ENCODE assay signal across 27 mouse cellular contexts in genomic region chr8:91448667-91449329, GRCm38 (mm10).
DNase-seq lines count a peak whose midpoint lies in the region; ATAC-seq and TF ChIP-seq lines count a peak whose summit lies in the region.
"Had no signal": no experiment of that assay in that cellular context is flagged by ENCODE, and none has a peak within 500 bp of the region (broad histone marks: within the 10 kb centered on the region; RNA-seq: fewer than 3 reads in every experiment).

No protein-coding gene starts in this region.

- peak; percentile 80 for DNase-seq in kidney, adult 2 months
- DNase-seq in kidney, adult 8-10 months, result peak; percentile 53 to 65
- peak; percentile 46 to 64 for DNase-seq in kidney, postnatal 36 days
- DNase-seq in gastrocnemius, postnatal 4 days (ENCODE audit: low spot score in 2 of 2), result no peak
- no peak for DNase-seq in layer of hippocampus, adult 8-10 months (ENCODE audit: low spot score in 2 of 2)
- no peak for DNase-seq in heart, postnatal 36 days
- DNase-seq: adrenal gland, postnatal 14 days; cerebellum, adult 11 months; cerebellum, adult 9-10 months; gastrocnemius, adult 2 months; gastrocnemius, postnatal 36 days; heart, postnatal 14 days; left cerebral cortex, postnatal 4 days; liver, postnatal 0 days; spleen, adult 18-20 months; thymus, adult 18-20 months; thymus, postnatal 25 days had no signal

- H3K4me3 ChIP-seq in kidney, adult 2 months (ENCODE audit: insufficient read depth, low read depth, low read length), result no peak overlapping the region
- H3K4me3 ChIP-seq in kidney, embryonic 14.5 days (ENCODE audit: low read length), result no peak overlapping the region
- no peak overlapping the region for H3K4me3 ChIP-seq in kidney, embryonic 16.5 days (ENCODE audit: low read length)
- H3K4me3 ChIP-seq: embryonic facial prominence, embryonic 13.5 days; forebrain, embryonic 10.5 days; forebrain, embryonic 15.5 days; gastrocnemius, adult 2 months; intestine, embryonic 15.5 days; liver, embryonic 12.5 days had no signal

- WGBS in kidney, adult 2 months, result 70% methylated on average over 7 of the region's 7 CpGs
- WGBS in kidney, embryonic 14.5 days, result 79% methylated on average over 7 of the region's 7 CpGs
- WGBS in kidney, embryonic 16.5 days, result 80% methylated on average over 7 of the region's 7 CpGs

- intact Hi-C loops in heart, postnatal 36 days (cut with DNase I), result no loop called here

- ATAC-seq in kidney, embryonic 14.5 days (ENCODE audit: low FRiP score, low TSS enrichment), result no peak
- peak; percentile 81 for ATAC-seq in kidney, embryonic 16.5 days (ENCODE audit: low FRiP score, low TSS enrichment)
- ATAC-seq: forebrain, embryonic 15.5 days; hindbrain, postnatal 0 days; intestine, embryonic 15.5 days; liver, embryonic 12.5 days; liver, postnatal 0 days; midbrain, embryonic 16.5 days; Patski had no signal

- H3K36me3 ChIP-seq in kidney, adult 2 months (ENCODE audit: control insufficient read depth, insufficient read depth, low read length), result no peaks in the 10 kb centered on the region
- no peaks in the 10 kb centered on the region for H3K36me3 ChIP-seq in kidney, embryonic 14.5 days (ENCODE audit: control insufficient read depth, insufficient read depth, low read length)
- no peaks in the 10 kb centered on the region for H3K36me3 ChIP-seq in kidney, embryonic 16.5 days (ENCODE audit: insufficient read depth, low read length)
- H3K36me3 ChIP-seq: embryonic facial prominence, embryonic 13.5 days; forebrain, embryonic 10.5 days; forebrain, embryonic 15.5 days; intestine, embryonic 15.5 days had no signal

- H3K4me2 ChIP-seq in kidney, embryonic 14.5 days (replicated peaks; ENCODE audit: low read depth, low read length), result no peak overlapping the region
- H3K4me2 ChIP-seq in kidney, embryonic 16.5 days (replicated peaks; ENCODE audit: low read depth, low read length), result no peak overlapping the region
- H3K4me2 ChIP-seq: embryonic facial prominence, embryonic 13.5 days; forebrain, embryonic 15.5 days; intestine, embryonic 15.5 days; liver, embryonic 12.5 days had no signal

- H3K4me1 ChIP-seq in kidney, adult 2 months (ENCODE audit: control insufficient read depth, insufficient read depth, low read length), result peaks cover 10% of the 10 kb centered on the region
- H3K4me1 ChIP-seq in kidney, embryonic 14.5 days (ENCODE audit: control insufficient read depth, insufficient read depth, low read length), result peaks cover 29% of the 10 kb centered on the region
- H3K4me1 ChIP-seq in kidney, embryonic 16.5 days (ENCODE audit: insufficient read depth, low read length), result peaks cover 31% of the 10 kb centered on the region
- H3K4me1 ChIP-seq: forebrain, embryonic 15.5 days; liver, embryonic 12.5 days had no signal

- peak overlapping the region; percentile 80 for H3K27ac ChIP-seq in kidney, adult 2 months (ENCODE audit: insufficient read depth, low read depth, low read length)
- no peak overlapping the region for H3K27ac ChIP-seq in kidney, embryonic 14.5 days (ENCODE audit: low read depth, low read length)
- peak overlapping the region; percentile 44; the same call in 1 of the 2 replicates for H3K27ac ChIP-seq in kidney, embryonic 16.5 days (ENCODE audit: low read length)
- H3K27ac ChIP-seq: embryonic facial prominence, embryonic 13.5 days; forebrain, embryonic 10.5 days; forebrain, embryonic 15.5 days; gastrocnemius, adult 2 months; hindbrain, postnatal 0 days; intestine, embryonic 15.5 days; liver, embryonic 12.5 days had no signal

- TF ChIP-seq POLR2A in kidney, adult 2 months (IDR thresholded peaks at IDR 0.05; ENCODE audit: low read depth, low read length), result no peak

- H3K9me3 ChIP-seq in kidney, embryonic 14.5 days (ENCODE audit: control insufficient read depth, low read length), result no peaks in the 10 kb centered on the region
- no peaks in the 10 kb centered on the region for H3K9me3 ChIP-seq in kidney, embryonic 16.5 days (ENCODE audit: low read length)
- H3K9me3 ChIP-seq: embryonic facial prominence, embryonic 13.5 days; forebrain, embryonic 10.5 days; forebrain, embryonic 15.5 days; intestine, embryonic 15.5 days; liver, embryonic 12.5 days had no signal

- no peak overlapping the region for H3K9ac ChIP-seq in kidney, embryonic 14.5 days (ENCODE audit: low read depth, low read length)
- no peak overlapping the region for H3K9ac ChIP-seq in kidney, embryonic 16.5 days (replicated peaks; ENCODE audit: low read length)
- H3K9ac ChIP-seq: embryonic facial prominence, embryonic 13.5 days; forebrain, embryonic 15.5 days; intestine, embryonic 15.5 days; liver, embryonic 12.5 days; liver, postnatal 0 days had no signal

- TF ChIP-seq CTCF in kidney, adult 2 months (conservative IDR thresholded peaks at IDR 0.05; ENCODE audit: insufficient read depth, insufficient read length, low read depth, low read length), result no peak

- H3K27me3 ChIP-seq in kidney, adult 2 months (replicated peaks; ENCODE audit: control insufficient read depth, insufficient read depth, low read length), result no peaks in the 10 kb centered on the region
- H3K27me3 ChIP-seq in kidney, embryonic 14.5 days (ENCODE audit: control insufficient read depth, insufficient read depth, low read length), result no peaks in the 10 kb centered on the region
- H3K27me3 ChIP-seq in kidney, embryonic 16.5 days (ENCODE audit: insufficient read depth, low read length), result no peaks in the 10 kb centered on the region
- H3K27me3 ChIP-seq: embryonic facial prominence, embryonic 13.5 days; forebrain, embryonic 15.5 days; intestine, embryonic 15.5 days; liver, embryonic 12.5 days; Patski had no signal

Comparison
In these comparisons a context has a peak if more than half of its experiments do, and no peak if none do; other contexts are left out.
1. DNase-seq: peak in kidney, adult 2 months (single experiment), kidney, adult 8-10 months (2 of 2) and kidney, postnatal 36 days (2 of 2); none in gastrocnemius, postnatal 4 days (0 of 2), layer of hippocampus, adult 8-10 months (0 of 2) and heart, postnatal 36 days (0 of 2).